Mouse (Mus musculus): ENCODE data around the gene Rspo4. TPM values are rescaled to one million over a fixed set of nuclear protein-coding genes. Genes with fewer than 3 reads are reported as not detected.

The Rspo4 gene
- not detected for polyA plus RNA-seq (2017; shearing (Covaris generic))

GRCm38 (mm10) chr2:151842648-151843226, at the start of gene Rspo4:
Gene Rspo4, plus strand, starts transcription at chr2:151842927.

GRCm38 (mm10) chr2:151910919-151911500, 68.3 kb downstream of the Rspo4 start, which contains the start of gene Angpt4:
Gene Angpt4, plus strand, starts transcription at chr2:151911210.

Other genes with a start within 250 kb of the Rspo4 start
- gene Snph, start 210.3 kb upstream of the Rspo4 start, polyA plus RNA-seq (2017; shearing (Covaris generic)) = under 1 TPM in 1 of 2 experiments, not detected in 1; 0.59 TPM
- not detected for gene Rad21l, start 174.4 kb upstream of the Rspo4 start, polyA plus RNA-seq (2017; shearing (Covaris generic))
- gene Tmem74b, start 140.9 kb upstream of the Rspo4 start, polyA plus RNA-seq (2017; shearing (Covaris generic)) = under 1 TPM; 0.16 TPM
- 10 to 100 TPM; 64.7 to 67.1 TPM for gene Psmf1, start 98.7 kb upstream of the Rspo4 start, polyA plus RNA-seq (2017; shearing (Covaris generic))
- under 1 TPM; 0.07 to 0.11 TPM for gene Angpt4, start 68.3 kb downstream of the Rspo4 start, polyA plus RNA-seq (2017; shearing (Covaris generic))
- gene Fam110a, start 137.3 kb downstream of the Rspo4 start, polyA plus RNA-seq (2017; shearing (Covaris generic)) = 10 to 100 TPM; 13.9 to 35.6 TPM
- 10 to 100 TPM in 1 of 2 experiments, 1 to 10 TPM in 1; 7.6 to 12.5 TPM for gene Slc52a3, start 153.6 kb downstream of the Rspo4 start, polyA plus RNA-seq (2017; shearing (Covaris generic))
- not detected for gene Scrt2, start 238.6 kb downstream of the Rspo4 start, polyA plus RNA-seq (2017; shearing (Covaris generic))